Mouse (Mus musculus): ENCODE measurements around the gene Pecam1. TPM values are rescaled to one million over a fixed set of nuclear protein-coding genes. Genes with fewer than 3 reads are reported as not detected.

Pecam1 gene
- polyA plus RNA-seq, 1 experiment = 24.3 TPM

DNA sequence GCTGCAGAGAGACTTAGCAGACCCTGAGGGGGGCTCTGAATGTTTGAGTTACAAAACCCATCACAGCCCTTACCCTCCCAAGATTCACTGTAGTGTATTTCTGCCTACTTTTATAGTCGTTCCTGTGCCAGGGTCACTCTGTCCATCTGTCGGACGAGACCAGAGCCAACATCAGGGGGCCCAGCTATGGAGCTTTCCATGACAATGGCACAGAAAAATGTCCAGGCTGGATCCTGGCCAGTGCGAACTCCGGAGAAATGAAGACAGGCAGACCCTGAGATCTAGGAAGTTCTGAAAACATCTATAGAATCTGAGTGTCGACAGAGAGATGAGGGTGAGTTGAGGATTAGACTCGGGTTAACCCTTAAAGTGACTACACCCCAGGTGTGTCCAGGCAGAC is 82.1 kb downstream of the Pecam1 start:
- H3K36me3 ChIP-seq (ENCODE audit: control insufficient read depth, insufficient read depth, low read length, poor library complexity, severe bottlenecking) = 0 out of 2 replicates have a peak, but pooled peaks cover 2% of the 10 kb centered on the region
- H3K9me3 ChIP-seq (replicated peaks; ENCODE audit: control insufficient read depth, insufficient read depth, low read length, poor library complexity, severe bottlenecking) = no peaks in the 10 kb centered on the region
- H3K4me1 ChIP-seq (ENCODE audit: control insufficient read depth, insufficient read depth, low read length) = peaks cover 11% of the 10 kb centered on the region
- H3K27me3 ChIP-seq (ENCODE audit: control insufficient read depth, insufficient read depth, low read length, poor library complexity, severe bottlenecking) = no peaks in the 10 kb centered on the region
- H3K4me3 ChIP-seq (ENCODE audit: low read depth, low read length) = no peak overlapping the region
- no peak overlapping the region for H3K9ac ChIP-seq (ENCODE audit: low read depth, poor library complexity, severe bottlenecking)
- H3K27ac ChIP-seq (ENCODE audit: insufficient read depth, low read length) = no peak overlapping the region; the same call in 1 of the 2 replicates
- TF ChIP-seq CTCF (IDR thresholded peaks at IDR 0.05; ENCODE audit: low read depth, low read length) (no peak), POLR2A (IDR thresholded peaks at IDR 0.05; ENCODE audit: insufficient read depth, low read length) (no peak), EP300 (IDR thresholded peaks at IDR 0.05; ENCODE audit: insufficient read depth, low read depth, low read length) (no peak)

DNA sequence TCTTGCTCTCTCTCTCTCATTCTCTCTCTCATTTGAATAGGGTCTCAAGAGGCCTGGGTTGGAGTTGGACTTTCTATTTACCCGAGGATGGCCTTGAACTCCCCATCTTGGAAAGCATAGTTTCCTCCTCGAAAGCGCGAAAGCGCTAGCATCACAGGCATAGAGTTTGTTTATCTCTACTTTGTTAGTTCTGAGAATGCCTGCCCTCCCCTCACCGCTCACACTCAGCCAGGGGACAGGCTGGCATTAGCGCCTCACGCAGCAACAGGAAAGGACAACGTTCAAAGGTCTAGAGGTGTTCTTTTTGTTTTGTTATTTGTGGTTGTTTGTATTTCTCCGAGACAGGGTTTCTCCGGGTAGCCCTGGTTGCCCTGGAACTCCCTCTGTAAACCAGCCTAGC is 82.6 kb downstream of the Pecam1 start:
- Histone ChIP-seq H3K9me3 (replicated peaks; ENCODE audit: control insufficient read depth, insufficient read depth, low read length, poor library complexity, severe bottlenecking) (no peaks in the 10 kb centered on the region), H3K27ac (ENCODE audit: insufficient read depth, low read length) (no peak overlapping the region), H3K4me3 (ENCODE audit: low read depth, low read length) (no peak overlapping the region), H3K27me3 (ENCODE audit: control insufficient read depth, insufficient read depth, low read length, poor library complexity, severe bottlenecking) (no peaks in the 10 kb centered on the region), H3K36me3 (ENCODE audit: control insufficient read depth, insufficient read depth, low read length, poor library complexity, severe bottlenecking) (0 out of 2 replicates have a peak, but pooled peaks cover 2% of the 10 kb centered on the region), H3K4me1 (ENCODE audit: control insufficient read depth, insufficient read depth, low read length) (peaks cover 7% of the 10 kb centered on the region), H3K9ac (ENCODE audit: low read depth, poor library complexity, severe bottlenecking) (no peak overlapping the region)
- no peak for TF ChIP-seq CTCF (IDR thresholded peaks at IDR 0.05; ENCODE audit: low read depth, low read length)
- no peak for TF ChIP-seq POLR2A (IDR thresholded peaks at IDR 0.05; ENCODE audit: insufficient read depth, low read length)
- TF ChIP-seq EP300 (IDR thresholded peaks at IDR 0.05; ENCODE audit: insufficient read depth, low read depth, low read length) = no peak

DNA sequence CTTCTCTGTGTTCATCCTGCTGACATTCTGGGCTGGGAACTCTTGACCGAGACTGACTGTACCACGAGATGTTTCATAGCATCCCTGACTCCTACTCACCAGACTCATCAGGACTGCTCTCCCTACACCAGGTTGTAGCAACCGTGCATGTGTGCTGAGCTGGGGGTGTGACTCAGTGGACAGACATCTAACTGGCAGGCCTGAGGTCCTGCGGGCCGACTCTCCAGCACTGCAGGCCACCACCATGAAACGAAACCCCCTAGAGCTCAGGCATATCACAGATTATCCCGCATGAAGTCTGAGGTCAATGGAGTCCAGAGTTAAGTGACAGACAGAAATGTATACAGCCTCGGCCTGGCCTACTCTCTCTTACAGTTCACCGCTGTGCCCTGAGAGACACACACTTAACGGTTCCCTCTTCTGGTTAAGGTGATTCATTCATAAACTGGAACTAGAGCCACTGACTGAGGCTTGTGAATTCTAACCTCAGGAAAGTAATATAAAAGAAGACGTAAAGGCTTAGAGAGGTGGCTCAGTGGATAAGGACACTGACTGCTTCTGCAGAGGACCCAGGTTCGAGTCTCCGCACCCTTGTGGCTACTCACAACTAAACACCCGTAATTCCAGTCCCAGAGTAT is 83.8 kb downstream of the Pecam1 start:
- Histone ChIP-seq H3K9me3 (replicated peaks; ENCODE audit: control insufficient read depth, insufficient read depth, low read length, poor library complexity, severe bottlenecking) (no peaks in the 10 kb centered on the region), H3K36me3 (ENCODE audit: control insufficient read depth, insufficient read depth, low read length, poor library complexity, severe bottlenecking) (0 out of 2 replicates have a peak, but pooled peaks cover 2% of the 10 kb centered on the region), H3K27me3 (ENCODE audit: control insufficient read depth, insufficient read depth, low read length, poor library complexity, severe bottlenecking) (no peaks in the 10 kb centered on the region), H3K4me3 (ENCODE audit: low read depth, low read length) (no peak overlapping the region), H3K4me1 (ENCODE audit: control insufficient read depth, insufficient read depth, low read length) (peaks cover 6% of the 10 kb centered on the region), H3K9ac (ENCODE audit: low read depth, poor library complexity, severe bottlenecking) (no peak overlapping the region), H3K27ac (ENCODE audit: insufficient read depth, low read length) (no peak overlapping the region)
- TF ChIP-seq EP300 (IDR thresholded peaks at IDR 0.05; ENCODE audit: insufficient read depth, low read depth, low read length) (no peak), POLR2A (IDR thresholded peaks at IDR 0.05; ENCODE audit: insufficient read depth, low read length) (no peak), CTCF (IDR thresholded peaks at IDR 0.05; ENCODE audit: low read depth, low read length) (no peak)

GRCm38 (mm10) chr11:106665841-106666240 is 84.6 kb downstream of the Pecam1 start:
- Histone ChIP-seq H3K36me3 (ENCODE audit: control insufficient read depth, insufficient read depth, low read length, poor library complexity, severe bottlenecking) (0 out of 2 replicates have a peak, but pooled peaks cover 2% of the 10 kb centered on the region), H3K9me3 (replicated peaks; ENCODE audit: control insufficient read depth, insufficient read depth, low read length, poor library complexity, severe bottlenecking) (no peaks in the 10 kb centered on the region), H3K27me3 (ENCODE audit: control insufficient read depth, insufficient read depth, low read length, poor library complexity, severe bottlenecking) (no peaks in the 10 kb centered on the region), H3K9ac (ENCODE audit: low read depth, poor library complexity, severe bottlenecking) (no peak overlapping the region), H3K27ac (ENCODE audit: insufficient read depth, low read length) (peak overlapping the region; percentile 55), H3K4me1 (ENCODE audit: control insufficient read depth, insufficient read depth, low read length) (peaks cover 6% of the 10 kb centered on the region), H3K4me3 (ENCODE audit: low read depth, low read length) (no peak overlapping the region)
- TF ChIP-seq POLR2A (IDR thresholded peaks at IDR 0.05; ENCODE audit: insufficient read depth, low read length) (no peak), CTCF (IDR thresholded peaks at IDR 0.05; ENCODE audit: low read depth, low read length) (no peak), EP300 (IDR thresholded peaks at IDR 0.05; ENCODE audit: insufficient read depth, low read depth, low read length) (no peak)

- peaks cover 8% of the 10 kb centered on the region for H3K4me1 ChIP-seq (ENCODE audit: control insufficient read depth, insufficient read depth, low read length)
- no peak for TF ChIP-seq POLR2A (IDR thresholded peaks at IDR 0.05; ENCODE audit: insufficient read depth, low read length)
These were observed 85.1 kb downstream of the Pecam1 start for GRCm38 (mm10) chr11:106665328-106665727.

GRCm38 (mm10) chr11:106664691-106665090 is 85.7 kb downstream of the Pecam1 start:
- 0 out of 2 replicates have a peak, but pooled peaks cover 2% of the 10 kb centered on the region for H3K36me3 ChIP-seq (ENCODE audit: control insufficient read depth, insufficient read depth, low read length, poor library complexity, severe bottlenecking)
- TF ChIP-seq POLR2A (IDR thresholded peaks at IDR 0.05; ENCODE audit: insufficient read depth, low read length) (no peak), EP300 (IDR thresholded peaks at IDR 0.05; ENCODE audit: insufficient read depth, low read depth, low read length) (no peak), CTCF (IDR thresholded peaks at IDR 0.05; ENCODE audit: low read depth, low read length) (no peak)
- peak overlapping the region; percentile 34 for H3K27ac ChIP-seq (ENCODE audit: insufficient read depth, low read length)
- H3K4me1 ChIP-seq (ENCODE audit: control insufficient read depth, insufficient read depth, low read length) = peaks cover 10% of the 10 kb centered on the region
- no peaks in the 10 kb centered on the region for H3K27me3 ChIP-seq (ENCODE audit: control insufficient read depth, insufficient read depth, low read length, poor library complexity, severe bottlenecking)
- no peaks in the 10 kb centered on the region for H3K9me3 ChIP-seq (replicated peaks; ENCODE audit: control insufficient read depth, insufficient read depth, low read length, poor library complexity, severe bottlenecking)
- H3K9ac ChIP-seq (ENCODE audit: low read depth, poor library complexity, severe bottlenecking) = no peak overlapping the region
- no peak overlapping the region for H3K4me3 ChIP-seq (ENCODE audit: low read depth, low read length)

More at GRCm38 (mm10) chr11:106665328-106665727, 85.1 kb downstream of the Pecam1 start:
- H3K27ac ChIP-seq (ENCODE audit: insufficient read depth, low read length) = no peak overlapping the region
- H3K9me3 ChIP-seq (replicated peaks; ENCODE audit: control insufficient read depth, insufficient read depth, low read length, poor library complexity, severe bottlenecking) = no peaks in the 10 kb centered on the region
- no peak overlapping the region for H3K4me3 ChIP-seq (ENCODE audit: low read depth, low read length)
- 0 out of 2 replicates have a peak, but pooled peaks cover 2% of the 10 kb centered on the region for H3K36me3 ChIP-seq (ENCODE audit: control insufficient read depth, insufficient read depth, low read length, poor library complexity, severe bottlenecking)
- H3K27me3 ChIP-seq (ENCODE audit: control insufficient read depth, insufficient read depth, low read length, poor library complexity, severe bottlenecking) = no peaks in the 10 kb centered on the region
- no peak overlapping the region for H3K9ac ChIP-seq (ENCODE audit: low read depth, poor library complexity, severe bottlenecking)
